Mouse (Mus musculus): ENCODE data around the gene Gm28051.

Gene Gm28051

GRCm38 (mm10) chr12:102743589-102744574, 13.7 kb downstream of the Gm28051 start, which contains the start of the genes Moap1 and Tmem251:
Gene Moap1 (minus strand): TSS chr12:102743661.
Gene Tmem251 (plus strand): TSS chr12:102743762.
- DNase-seq (ENCODE audit: extremely low read depth, insufficient read length, low spot score) = peak; percentile 89

GRCm38 (mm10) chr12:102743036-102743588, 14.5 kb downstream of the Gm28051 start:
- DNase-seq (ENCODE audit: extremely low read depth, insufficient read length, low spot score) = no peak

- no peak for DNase-seq (ENCODE audit: extremely low read depth, insufficient read length, low spot score)
Observed at GRCm38 (mm10) chr12:102742056-102742455, 15.5 kb downstream of the Gm28051 start.

GRCm38 (mm10) chr12:102740285-102740684, 17.3 kb downstream of the Gm28051 start:
- DNase-seq (ENCODE audit: extremely low read depth, insufficient read length, low spot score) = no peak

GRCm38 (mm10) chr12:102739096-102739495, 18.5 kb downstream of the Gm28051 start:
- DNase-seq (ENCODE audit: extremely low read depth, insufficient read length, low spot score) = no peak

- peak; percentile 27 for DNase-seq (ENCODE audit: extremely low read depth, insufficient read length, low spot score)
Observed at GRCm38 (mm10) chr12:102733381-102733780, 24.2 kb downstream of the Gm28051 start.

GRCm38 (mm10) chr12:102730798-102731619, 26.6 kb downstream of the Gm28051 start:
- peak; percentile 33 for DNase-seq (ENCODE audit: extremely low read depth, insufficient read length, low spot score)

- no peak for DNase-seq (ENCODE audit: extremely low read depth, insufficient read length, low spot score)
Observed at GRCm38 (mm10) chr12:102729855-102730797, 27.4 kb downstream of the Gm28051 start.

- DNase-seq (ENCODE audit: extremely low read depth, insufficient read length, low spot score) = no peak
Observed at GRCm38 (mm10) chr12:102725761-102726175, 31.8 kb downstream of the Gm28051 start.

- no peak for DNase-seq (ENCODE audit: extremely low read depth, insufficient read length, low spot score)
Observed at GRCm38 (mm10) chr12:102725146-102725545, 32.4 kb downstream of the Gm28051 start.

- DNase-seq (ENCODE audit: extremely low read depth, insufficient read length, low spot score) = no peak
Observed at GRCm38 (mm10) chr12:102723861-102724260, 33.7 kb downstream of the Gm28051 start.

- no peak for DNase-seq (ENCODE audit: extremely low read depth, insufficient read length, low spot score)
Observed at GRCm38 (mm10) chr12:102722966-102723365, 34.6 kb downstream of the Gm28051 start.

GRCm38 (mm10) chr12:102722451-102722850, 35.1 kb downstream of the Gm28051 start:
- DNase-seq (ENCODE audit: extremely low read depth, insufficient read length, low spot score) = no peak

GRCm38 (mm10) chr12:102719552-102720315, 37.8 kb downstream of the Gm28051 start:
- no peak for DNase-seq (ENCODE audit: extremely low read depth, insufficient read length, low spot score)

- no peak for DNase-seq (ENCODE audit: extremely low read depth, insufficient read length, low spot score)
Observed at GRCm38 (mm10) chr12:102714654-102715395, 42.7 kb downstream of the Gm28051 start.

- DNase-seq (ENCODE audit: extremely low read depth, insufficient read length, low spot score) = no peak
Observed at GRCm38 (mm10) chr12:102714116-102714515, 43.4 kb downstream of the Gm28051 start.

GRCm38 (mm10) chr12:102713153-102713865, 44.3 kb downstream of the Gm28051 start:
- DNase-seq (ENCODE audit: extremely low read depth, insufficient read length, low spot score) = no peak

All from 3134 (cell line).